Mouse (Mus musculus) kidney, postnatal 25 days (tissue): ENCODE data around the gene Susd1.

Experiments
- DNase-seq, 2 experiments: peaks; one replicate each; pipeline ENCODE4 v3.0.0; 2021; ENCODE audit warnings: mixed read lengths in 2 of 2

Susd1 gene

GRCm38 (mm10) chr4:59429128-59429527 lies 9.3 kb downstream of the Susd1 start:
- no peak for DNase-seq

DNA sequence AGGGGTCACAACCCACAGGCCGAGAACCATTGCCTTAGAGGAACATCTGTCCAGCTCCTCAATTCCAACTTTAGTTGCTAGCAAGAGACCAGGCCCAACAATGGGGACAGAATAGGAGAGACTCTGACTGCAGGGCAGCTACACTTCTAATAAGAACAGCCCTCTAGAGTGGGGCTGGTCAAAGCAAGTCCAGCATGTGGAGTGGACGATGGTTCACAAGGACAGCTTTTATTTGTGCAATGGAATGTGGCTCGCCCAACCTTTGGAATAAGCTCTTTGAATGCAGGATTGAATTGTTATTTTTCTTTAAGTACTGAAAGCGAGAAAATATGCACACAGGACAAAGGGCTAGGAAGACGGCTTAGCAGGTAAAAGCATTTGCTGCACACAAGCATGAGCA lies 12.0 kb downstream of the Susd1 start:
- no peak for DNase-seq

GRCm38 (mm10) chr4:59422808-59423207 lies 15.6 kb downstream of the Susd1 start:
- no peak for DNase-seq

DNA sequence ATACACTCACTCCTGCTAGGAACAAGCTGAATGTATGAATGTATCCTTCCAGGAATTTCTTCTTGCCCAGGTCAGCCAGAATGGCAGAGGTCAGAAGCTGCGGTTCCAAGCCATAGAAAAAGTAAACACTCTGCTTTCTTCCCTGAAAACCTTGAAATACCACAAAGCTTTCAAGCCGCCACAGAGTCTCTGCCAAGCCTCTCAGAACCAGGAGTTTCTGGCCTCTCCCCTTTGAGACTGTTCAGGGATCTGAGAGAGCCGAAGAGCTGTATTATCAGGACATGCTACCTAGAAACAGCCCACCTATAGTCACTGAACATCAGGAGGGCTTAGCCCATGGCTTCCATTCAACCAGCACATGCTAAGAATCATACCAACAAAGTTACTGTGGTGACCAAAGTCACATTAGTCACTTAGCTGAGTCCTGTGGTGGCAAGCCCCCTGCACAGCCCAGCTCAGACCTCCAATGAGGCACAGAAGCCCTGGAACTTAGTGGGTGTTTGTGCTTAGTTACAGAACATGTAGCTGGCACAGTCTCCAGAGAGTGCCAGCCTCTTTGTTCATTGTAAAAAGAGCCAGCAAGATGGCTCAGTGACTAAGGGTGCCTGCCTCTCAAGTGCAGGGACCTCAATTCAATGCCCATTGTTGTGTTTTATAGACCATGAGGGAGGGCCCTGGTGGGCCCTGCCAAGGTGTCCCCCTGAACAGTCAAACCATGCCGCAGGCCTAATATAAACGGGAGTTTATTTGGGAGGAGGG lies 16.2 kb downstream of the Susd1 start:
- no peak for DNase-seq

DNA sequence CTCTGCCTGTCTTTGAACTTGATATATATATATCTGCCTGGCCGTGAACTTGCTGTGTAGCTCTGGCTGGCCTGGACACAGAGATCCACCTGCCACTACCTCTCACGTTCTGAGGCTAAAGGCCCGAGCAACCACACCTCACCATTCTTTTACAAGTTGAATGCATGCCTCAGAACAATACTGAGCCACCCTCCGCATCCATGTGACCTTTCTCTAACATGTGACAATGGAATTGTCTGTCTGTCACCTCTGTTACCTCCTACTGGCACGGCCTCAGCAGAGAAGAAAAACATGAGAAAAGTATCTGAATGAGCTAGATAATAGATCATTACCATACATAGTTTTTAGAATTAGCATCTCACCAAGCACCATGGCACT lies 17.1 kb downstream of the Susd1 start:
- DNase-seq: no peak

DNA sequence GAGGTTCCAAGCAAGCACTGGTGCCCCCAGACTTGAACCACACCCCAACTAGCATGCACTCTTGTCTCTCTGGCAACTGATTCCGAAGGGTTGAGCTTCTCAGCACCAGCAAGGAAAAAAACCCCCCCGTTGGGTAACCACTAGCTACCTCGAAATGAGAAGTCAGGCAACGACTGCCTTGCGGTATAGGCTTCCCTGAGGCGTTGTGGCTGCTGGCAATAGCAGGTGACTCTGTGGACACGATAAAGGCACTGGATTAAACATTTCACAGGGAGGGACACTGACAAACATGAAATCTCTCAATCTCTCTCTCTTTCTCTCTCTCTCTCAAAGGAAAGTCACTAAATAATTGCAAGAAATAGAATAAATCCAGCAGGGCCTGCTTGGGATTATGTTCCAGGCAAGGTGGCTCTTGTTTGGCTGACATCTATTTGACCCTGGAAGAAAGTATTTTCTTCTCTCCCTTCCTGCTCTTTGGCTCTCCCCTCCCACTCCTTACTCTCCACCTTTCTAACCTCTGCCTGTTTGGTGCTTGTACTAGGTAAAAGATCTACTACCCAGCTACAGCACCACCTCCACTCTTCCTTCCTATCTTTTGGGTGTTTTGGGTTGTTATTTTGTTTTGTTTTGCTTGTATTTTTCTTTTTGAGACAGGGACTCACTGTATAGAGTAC lies 17.6 kb downstream of the Susd1 start:
- no peak for DNase-seq

- DNase-seq: no peak
Observed at GRCm38 (mm10) chr4:59419211-59419610, 19.2 kb downstream of the Susd1 start.

- no peak for DNase-seq
Observed at GRCm38 (mm10) chr4:59413428-59413827, 25.0 kb downstream of the Susd1 start.

DNA sequence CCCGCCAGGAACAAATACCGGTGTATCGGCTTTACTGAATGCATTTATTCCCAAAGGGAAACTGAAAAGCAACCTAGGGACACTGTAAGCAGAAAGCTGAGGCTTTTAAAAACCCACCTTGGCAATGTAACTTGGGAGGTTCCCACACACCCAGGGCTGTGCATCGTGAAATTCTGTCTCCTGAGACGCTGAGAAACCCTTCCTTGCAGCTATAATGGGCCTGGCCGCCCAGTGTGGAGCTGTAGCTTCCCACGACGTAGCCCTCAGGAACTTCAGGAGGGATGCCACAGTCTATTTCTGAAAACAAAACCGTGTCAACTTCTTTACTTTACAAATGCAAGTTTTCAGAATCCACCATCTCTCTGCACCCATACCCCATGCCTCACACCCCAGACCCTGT lies 27.3 kb downstream of the Susd1 start:
- no peak for DNase-seq

DNA sequence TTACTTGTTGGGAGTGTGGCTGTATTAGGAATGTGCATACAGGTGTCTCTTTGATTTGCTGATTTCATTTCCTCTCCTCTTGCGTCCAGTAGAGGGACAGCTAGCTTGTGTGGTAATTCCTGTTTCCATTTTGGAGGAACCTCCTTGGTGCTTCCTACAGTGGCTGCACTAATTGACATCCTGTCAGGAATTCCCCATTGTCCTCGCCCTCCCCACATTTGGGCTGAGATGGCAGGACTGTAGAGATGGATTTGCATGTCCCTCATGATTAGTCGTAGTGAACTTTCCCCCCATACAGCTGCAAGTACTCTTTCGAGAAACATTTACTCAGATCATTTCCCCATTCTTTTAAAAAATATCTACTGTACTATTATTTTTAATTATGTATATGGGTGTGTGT lies 30.7 kb downstream of the Susd1 start:
- no peak for DNase-seq

DNA sequence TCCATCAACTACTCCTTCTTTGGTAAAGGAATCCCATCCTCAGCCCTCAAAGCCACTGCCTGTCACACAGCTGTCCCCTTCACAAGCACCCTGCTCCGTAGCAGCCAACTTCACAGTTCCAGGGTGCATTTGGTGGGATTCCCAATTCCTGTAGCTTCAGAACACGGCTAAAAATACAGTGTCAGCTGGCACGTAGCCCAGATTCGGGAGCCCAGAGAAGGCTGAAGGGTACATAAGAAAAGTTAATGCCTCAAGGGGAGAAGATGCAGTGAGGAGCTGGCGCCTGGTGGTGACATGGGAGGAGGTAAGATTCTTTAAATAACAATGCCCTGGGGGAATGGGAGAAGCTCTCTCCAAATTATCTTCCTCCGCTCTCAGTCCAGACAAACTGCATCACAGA lies 34.1 kb downstream of the Susd1 start:
- DNase-seq: peak in 1 of 2 experiments; percentile 42

- DNase-seq: no peak
Observed at GRCm38 (mm10) chr4:59400931-59401330, 37.5 kb downstream of the Susd1 start.

- DNase-seq: no peak
Observed at GRCm38 (mm10) chr4:59399343-59399742, 39.1 kb downstream of the Susd1 start.

GRCm38 (mm10) chr4:59395528-59395927 lies 42.9 kb downstream of the Susd1 start:
- DNase-seq: no peak

DNA sequence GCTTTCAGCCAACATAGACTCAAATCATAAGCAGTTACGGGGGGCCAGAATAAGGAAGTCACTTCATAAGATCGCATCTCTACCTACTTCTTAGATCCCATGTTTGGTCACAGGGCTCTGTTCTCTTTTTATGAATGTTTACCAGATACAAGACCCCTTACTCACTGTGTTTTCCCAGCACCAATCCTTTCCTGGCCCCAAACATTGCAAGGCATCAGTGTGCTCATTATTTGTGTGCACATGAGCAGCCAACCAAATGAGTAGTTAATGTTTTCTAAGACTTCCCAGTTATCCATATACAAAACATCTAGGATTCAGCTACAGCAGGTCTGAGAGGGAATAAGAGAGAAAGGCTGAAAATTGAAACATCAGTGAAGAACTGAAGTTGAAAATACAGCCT lies 44.3 kb downstream of the Susd1 start:
- DNase-seq: no peak

GRCm38 (mm10) chr4:59388447-59389030 lies 49.9 kb downstream of the Susd1 start:
- peak in 1 of 2 experiments; percentile 62 for DNase-seq

GRCm38 (mm10) chr4:59387387-59388210 lies 50.8 kb downstream of the Susd1 start:
- DNase-seq: no peak

DNA sequence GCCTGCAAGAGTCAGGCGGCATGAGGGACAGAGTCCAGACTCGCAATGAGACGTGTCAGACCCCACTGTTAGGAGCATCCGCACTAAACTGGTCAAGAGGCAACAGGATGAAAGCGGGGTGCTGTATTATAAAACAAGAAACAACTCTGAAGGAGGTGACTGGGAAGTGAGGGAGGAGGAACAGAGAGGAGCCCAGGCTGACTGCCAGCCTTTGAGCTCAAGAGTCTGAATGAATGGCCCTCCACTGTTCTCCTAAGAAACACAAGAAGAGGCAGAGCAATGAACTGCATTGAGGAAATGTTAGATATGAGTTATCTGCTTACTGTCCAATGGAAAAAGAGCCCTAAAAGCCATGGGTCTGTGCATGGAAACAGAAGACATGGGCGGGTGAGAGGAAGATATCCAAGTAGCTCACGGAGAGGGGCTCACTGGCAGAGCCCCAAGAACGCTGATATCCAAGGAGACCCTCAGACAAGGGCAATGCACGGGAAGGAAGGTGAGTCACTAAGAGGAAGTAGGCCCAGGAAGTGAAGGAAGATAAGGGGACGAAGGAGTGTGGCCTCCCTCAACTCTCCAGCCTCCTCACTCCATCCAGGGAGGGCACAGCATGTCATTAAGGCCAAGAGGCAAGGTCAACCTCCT lies 53.1 kb downstream of the Susd1 start:
- DNase-seq: no peak

DNA sequence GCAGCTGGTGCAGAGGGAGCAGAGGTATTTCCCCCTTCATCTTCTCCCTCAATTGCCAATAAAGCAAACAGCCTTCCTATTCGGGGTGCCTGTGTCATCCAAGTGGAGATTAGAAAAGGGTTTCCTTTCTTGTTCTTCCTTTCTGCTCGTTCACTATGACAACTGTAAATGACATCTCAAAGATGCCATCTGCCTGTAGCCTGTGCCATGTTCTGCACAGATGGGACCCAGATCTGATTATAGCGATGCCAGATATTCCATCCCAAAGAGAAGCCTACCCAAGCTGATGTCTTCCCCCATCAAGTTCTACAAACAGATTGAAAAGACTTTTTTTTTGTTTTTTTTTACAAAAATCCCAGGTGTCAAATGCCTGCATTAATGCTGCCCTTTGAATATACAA lies 54.6 kb downstream of the Susd1 start:
- DNase-seq: no peak

- peak in 1 of 2 experiments; percentile 56 for DNase-seq
Observed at GRCm38 (mm10) chr4:59382131-59382530, 56.3 kb downstream of the Susd1 start.

- peak; percentile 72 to 83 for DNase-seq
Observed at GRCm38 (mm10) chr4:59381007-59381743, 57.3 kb downstream of the Susd1 start.

DNA sequence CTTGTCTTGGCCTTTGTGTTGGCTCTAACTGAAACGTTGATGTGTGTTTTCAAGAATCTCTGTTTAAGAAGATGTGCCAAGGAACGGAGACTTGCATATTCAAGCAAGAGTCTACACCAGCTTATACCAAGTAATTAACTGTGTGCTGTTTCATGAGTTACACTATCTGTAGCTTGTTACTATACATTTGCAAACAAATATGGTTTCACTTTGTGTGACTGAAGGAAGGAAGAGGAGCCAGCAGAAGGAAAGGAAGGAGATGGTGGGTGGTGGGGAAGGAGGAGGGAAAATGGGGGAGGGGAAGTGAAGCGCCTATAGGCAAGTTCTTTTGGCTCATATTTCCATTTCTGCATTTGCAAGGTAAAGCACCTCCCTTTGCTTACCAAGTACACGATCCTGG lies 58.0 kb downstream of the Susd1 start:
- DNase-seq: no peak
